Mouse (Mus musculus) fat pad, adult 2 months (tissue): ENCODE data around the gene D430042O09Rik.

Source experiments
- DNase-seq: peaks from one replicate; pipeline ENCODE4 v3.0.0-alpha.2; 2011; ENCODE audit warnings: low read depth, low spot score; ENCODE audit errors: extremely low read depth

The D430042O09Rik gene

DNA sequence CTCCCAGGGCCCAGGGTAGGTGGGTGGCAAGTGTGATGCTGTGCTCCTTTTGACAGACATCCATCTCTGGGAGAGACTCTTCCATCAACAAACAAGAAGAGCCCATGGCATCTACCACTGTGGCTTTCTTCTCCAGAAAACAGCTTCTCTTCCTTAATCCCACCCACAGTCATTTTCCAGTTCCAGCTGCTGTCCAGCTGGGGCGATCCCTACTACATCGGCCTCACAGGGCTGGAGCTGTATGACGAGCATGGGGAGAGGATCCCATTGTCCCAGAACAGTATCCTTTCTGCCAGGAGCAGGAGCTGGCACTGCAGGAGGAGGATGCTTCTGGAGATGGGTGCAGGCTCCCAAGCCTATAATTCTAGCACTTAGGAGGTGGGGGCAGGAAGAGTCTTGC, 160.9 kb downstream of the D430042O09Rik start:
- DNase-seq, result no peak

- DNase-seq, result no peak
Observed at GRCm38 (mm10) chr7:125871404-125872201, 163.9 kb downstream of the D430042O09Rik start.

DNA sequence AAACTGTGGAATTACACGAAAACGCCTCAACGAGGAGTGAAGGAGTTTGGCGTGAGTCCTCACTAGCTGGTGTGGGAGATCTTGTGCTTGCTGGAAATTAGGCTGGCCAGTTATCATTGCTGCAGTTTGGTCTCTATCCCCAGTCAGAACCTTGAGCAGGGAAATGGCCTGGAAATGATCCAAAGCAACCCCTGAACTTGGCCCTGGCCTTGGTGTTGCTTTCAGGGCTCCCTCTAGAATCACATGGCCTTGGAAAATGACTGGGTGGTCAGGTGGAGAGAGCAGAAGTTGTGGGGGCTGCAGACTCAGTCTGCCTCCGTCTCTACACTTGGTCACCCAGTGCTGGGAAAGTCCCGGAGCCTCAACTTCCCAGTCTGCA, 164.5 kb downstream of the D430042O09Rik start:
- DNase-seq, result no peak

- DNase-seq, result no peak
Observed at GRCm38 (mm10) chr7:125872874-125873273, 165.2 kb downstream of the D430042O09Rik start.

GRCm38 (mm10) chr7:125873971-125874495, 166.3 kb downstream of the D430042O09Rik start:
- no peak for DNase-seq

DNA sequence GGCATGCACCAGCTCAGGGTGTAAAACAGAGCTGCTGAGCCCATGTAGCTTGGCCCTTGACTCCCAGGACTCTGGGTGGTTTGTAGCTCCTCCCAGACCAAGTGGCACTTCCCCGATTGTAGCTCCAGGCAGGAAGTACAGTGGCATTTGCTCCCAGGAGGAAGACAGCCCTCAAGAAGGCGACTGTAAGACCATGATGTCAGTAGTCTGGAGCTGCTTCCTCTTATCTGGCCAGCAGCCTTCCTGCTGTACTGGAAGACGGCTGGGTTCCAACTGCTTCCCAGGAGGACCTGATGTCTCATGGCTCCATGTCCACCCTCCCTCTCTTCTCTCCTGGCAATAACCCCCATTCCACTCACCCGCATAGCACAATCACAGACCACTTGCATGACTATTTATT, 170.4 kb downstream of the D430042O09Rik start:
- DNase-seq, result no peak

- DNase-seq, result no peak
Observed at GRCm38 (mm10) chr7:125883232-125883631, 175.5 kb downstream of the D430042O09Rik start.

GRCm38 (mm10) chr7:125886116-125886680, 178.5 kb downstream of the D430042O09Rik start:
- no peak for DNase-seq

DNA sequence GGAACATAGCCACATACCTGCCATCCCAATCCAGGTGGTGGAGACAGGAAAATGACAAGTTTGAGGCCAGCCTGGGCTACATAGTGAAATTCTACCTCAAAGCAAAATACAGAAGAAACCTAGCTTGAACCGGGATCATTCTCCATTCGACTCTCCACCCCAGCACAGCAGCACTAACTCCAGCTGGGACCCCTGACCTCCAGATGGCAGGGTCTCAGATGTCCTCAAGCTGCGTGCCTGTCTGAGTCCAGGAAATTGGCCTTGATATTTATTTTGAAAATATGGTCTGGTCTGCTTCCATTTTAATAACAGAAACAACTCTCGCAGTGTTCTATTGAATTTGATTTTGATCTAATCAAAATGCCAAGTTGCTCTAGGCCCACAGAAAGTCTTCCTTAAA, 179.4 kb downstream of the D430042O09Rik start:
- DNase-seq, result no peak

DNA sequence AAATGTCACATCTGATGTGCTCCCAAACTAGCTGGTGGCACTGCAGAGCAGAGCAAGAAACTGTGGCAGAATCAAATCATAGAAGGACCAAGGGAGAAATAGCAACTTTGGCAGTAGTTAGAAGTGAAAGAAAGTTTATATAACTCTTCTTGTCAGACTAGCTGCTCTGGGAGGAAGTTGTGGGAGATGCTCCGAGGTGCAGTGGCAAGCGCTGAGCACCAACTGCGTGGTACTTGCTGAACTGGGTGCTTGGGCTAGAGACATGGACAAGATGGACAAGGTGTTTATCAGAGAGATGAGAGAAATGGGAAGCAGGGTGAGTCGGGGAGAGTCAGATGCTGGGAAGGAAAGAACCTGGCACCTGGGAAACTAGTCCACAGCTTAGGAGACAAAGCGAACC, 180.1 kb downstream of the D430042O09Rik start:
- DNase-seq, result no peak

GRCm38 (mm10) chr7:125888373-125888772, 180.7 kb downstream of the D430042O09Rik start:
- no peak for DNase-seq

DNA sequence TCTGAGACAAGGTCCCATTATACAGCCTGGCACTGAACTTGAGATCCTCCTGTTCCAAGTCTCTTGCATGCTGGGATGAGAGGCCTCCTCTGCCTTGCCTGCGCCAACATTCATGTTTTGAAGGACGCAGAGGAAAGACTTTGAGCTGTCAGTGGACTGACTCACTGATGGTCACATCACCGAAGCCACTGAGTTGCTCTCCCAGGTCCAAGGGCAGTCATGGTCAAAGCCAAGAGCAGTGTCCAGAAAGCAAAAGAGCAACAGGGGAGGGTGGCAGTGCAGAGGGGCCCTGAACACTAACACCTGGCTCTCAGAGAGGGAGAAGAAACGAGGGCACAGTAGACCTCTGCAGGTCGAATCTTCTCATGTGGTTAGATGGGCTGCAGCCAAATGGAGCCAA, 185.9 kb downstream of the D430042O09Rik start:
- no peak for DNase-seq

DNA sequence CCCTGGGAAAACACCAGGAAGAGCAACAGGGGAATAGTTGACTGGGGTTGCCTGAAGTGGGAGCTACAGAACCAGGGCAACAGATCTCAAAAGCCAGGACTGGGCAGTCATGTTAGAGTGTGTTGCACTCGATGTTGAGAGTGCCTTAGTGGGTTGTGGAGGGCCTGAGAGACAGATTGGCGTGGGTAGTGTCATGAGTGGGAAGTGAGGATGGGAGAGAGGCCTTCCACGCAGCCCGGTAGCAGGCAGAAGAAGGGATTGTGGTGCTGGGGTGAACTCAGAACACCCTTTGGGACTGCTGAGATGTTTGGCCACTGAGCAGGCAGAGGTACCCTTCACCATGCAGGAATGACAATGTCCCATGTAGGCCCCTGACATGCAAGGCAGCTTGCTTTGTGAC, 189.4 kb downstream of the D430042O09Rik start:
- no peak for DNase-seq

DNA sequence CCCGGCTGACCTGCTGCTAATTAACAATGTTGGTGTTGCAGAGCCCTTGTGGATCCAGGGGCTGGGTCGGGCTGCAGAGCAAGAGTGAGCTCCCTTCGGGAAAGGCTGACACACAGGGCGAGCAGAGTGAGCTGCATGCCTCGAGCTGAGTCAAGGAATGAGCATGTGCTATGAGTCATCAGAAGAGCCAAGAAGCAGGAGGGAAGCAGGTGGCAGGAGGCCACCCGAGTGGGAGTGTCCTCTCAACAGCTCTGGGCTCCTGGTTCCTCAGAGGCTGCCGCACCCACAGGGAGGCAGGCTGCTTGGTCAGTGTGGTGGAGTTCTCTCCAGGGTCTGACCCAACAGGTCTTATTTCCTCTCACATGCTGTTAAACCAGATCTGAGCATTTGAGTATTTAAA, 191.3 kb downstream of the D430042O09Rik start:
- DNase-seq, result peak; percentile 5

DNA sequence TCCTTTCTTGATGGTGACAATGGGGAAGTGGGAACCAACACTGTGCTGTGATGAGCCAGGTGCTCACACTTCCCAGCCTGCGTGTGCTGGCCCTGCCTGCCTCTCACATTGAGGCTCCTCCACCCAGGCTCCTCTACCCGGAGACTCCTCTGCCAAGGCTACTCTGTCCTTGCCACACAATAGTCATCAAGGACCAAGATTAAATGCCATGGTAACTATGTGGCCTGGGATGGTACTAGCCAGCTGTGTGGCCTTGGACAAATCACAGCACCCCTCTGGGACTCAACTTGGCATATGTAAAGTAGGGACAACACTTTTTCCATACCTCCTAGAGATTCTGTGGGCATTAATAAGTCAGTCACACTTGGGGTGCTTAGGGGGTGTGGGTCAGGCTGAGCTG, 192.2 kb downstream of the D430042O09Rik start:
- no peak for DNase-seq

- DNase-seq, result no peak
Observed at GRCm38 (mm10) chr7:125900386-125901161, 192.9 kb downstream of the D430042O09Rik start.

GRCm38 (mm10) chr7:125920801-125921200, 213.1 kb downstream of the D430042O09Rik start:
- DNase-seq, result no peak

- no peak for DNase-seq
Observed at GRCm38 (mm10) chr7:125924044-125924443, 216.4 kb downstream of the D430042O09Rik start.
